Mouse (Mus musculus): Measurements from ENCODE around the gene Hap1. TPM values are rescaled to one million over a fixed set of nuclear protein-coding genes. Genes with fewer than 3 reads are reported as not detected.

Hap1 gene
- 10.6 and 13.4 TPM in 2 replicates for polyA plus RNA-seq (2016; fragmentation: Nextera tagmentation; extraction: Ambion mirVana)

GRCm38 (mm10) chr11:100355972-100356818 lies at the start of gene Hap1:
TSS of gene Hap1 (minus strand) at chr11:100356128.
- H3K27ac ChIP-seq = no peak within 1 kb of the TSS
- no peaks in the 10 kb centered on the region for H3K36me3 ChIP-seq
- no peaks in the 10 kb centered on the region for H3K9me3 ChIP-seq
- H3K4me3 ChIP-seq = peak within 1 kb of the TSS; percentile 56
- peaks cover 16% of the 10 kb centered on the region; the same call in 1 of the 2 replicates for H3K4me1 ChIP-seq
- H3K9ac ChIP-seq = peak within 1 kb of the TSS; percentile 52
- H3K4me2 ChIP-seq (replicated peaks) = peak within 1 kb of the TSS; percentile 97
- peak; percentile 44; the same call in 1 of the 2 replicates for ATAC-seq (ENCODE audit: insufficient number of reproducible peaks, insufficient read depth, low FRiP score, low TSS enrichment)
- 2% methylated on average over 49 of the region's 49 CpGs for WGBS
- peaks cover 62% of the 10 kb centered on the region for H3K27me3 ChIP-seq

- no peak overlapping the region for H3K27ac ChIP-seq
- WGBS = 82% methylated on average over 3 of the region's 3 CpGs
- H3K9me3 ChIP-seq = no peaks in the 10 kb centered on the region
- H3K36me3 ChIP-seq = peaks cover 13% of the 10 kb centered on the region
- ATAC-seq (ENCODE audit: insufficient number of reproducible peaks, insufficient read depth, low FRiP score, low TSS enrichment) = no peak
- no peak overlapping the region for H3K4me3 ChIP-seq
- no peak overlapping the region for H3K4me2 ChIP-seq (replicated peaks)
- peaks cover 16% of the 10 kb centered on the region; the same call in 1 of the 2 replicates for H3K4me1 ChIP-seq
- no peaks in the 10 kb centered on the region for H3K27me3 ChIP-seq
- H3K9ac ChIP-seq = no peak overlapping the region
Observed at GRCm38 (mm10) chr11:100404456-100405074, 48.6 kb upstream of the Hap1 start.

GRCm38 (mm10) chr11:100403445-100404134 lies 47.7 kb upstream of the Hap1 start:
- WGBS = 81% methylated on average over 10 of the region's 10 CpGs
- H3K9me3 ChIP-seq = no peaks in the 10 kb centered on the region
- H3K9ac ChIP-seq = no peak overlapping the region
- ATAC-seq (ENCODE audit: insufficient number of reproducible peaks, insufficient read depth, low FRiP score, low TSS enrichment) = no peak
- peaks cover 17% of the 10 kb centered on the region; the same call in 1 of the 2 replicates for H3K4me1 ChIP-seq
- H3K27ac ChIP-seq = no peak overlapping the region
- no peak overlapping the region for H3K4me3 ChIP-seq
- no peak overlapping the region for H3K4me2 ChIP-seq (replicated peaks)
- H3K27me3 ChIP-seq = no peaks in the 10 kb centered on the region
- peaks cover 4% of the 10 kb centered on the region; the same call in 1 of the 2 replicates for H3K36me3 ChIP-seq

- H3K9ac ChIP-seq = no peak overlapping the region
- H3K4me3 ChIP-seq = no peak overlapping the region
- no peaks in the 10 kb centered on the region for H3K9me3 ChIP-seq
- no peaks in the 10 kb centered on the region for H3K27me3 ChIP-seq
- no peak for ATAC-seq (ENCODE audit: insufficient number of reproducible peaks, insufficient read depth, low FRiP score, low TSS enrichment)
- peaks cover 13% of the 10 kb centered on the region; the same call in 1 of the 2 replicates for H3K4me1 ChIP-seq
- no peak overlapping the region for H3K4me2 ChIP-seq (replicated peaks)
- H3K27ac ChIP-seq = no peak overlapping the region
- 73% methylated on average over 2 of the region's 2 CpGs for WGBS
- H3K36me3 ChIP-seq = peaks cover 4% of the 10 kb centered on the region; the same call in 1 of the 2 replicates
Observed at GRCm38 (mm10) chr11:100402682-100403081, 46.8 kb upstream of the Hap1 start.

- no peak overlapping the region for H3K9ac ChIP-seq
Observed at GRCm38 (mm10) chr11:100402240-100402639, 46.3 kb upstream of the Hap1 start.

GRCm38 (mm10) chr11:100400842-100401241 lies 44.9 kb upstream of the Hap1 start:
- no peak overlapping the region for H3K4me3 ChIP-seq
- no peak overlapping the region for H3K27ac ChIP-seq
- no peaks in the 10 kb centered on the region for H3K9me3 ChIP-seq
- no peak overlapping the region for H3K4me2 ChIP-seq (replicated peaks)
- no peaks in the 10 kb centered on the region for H3K27me3 ChIP-seq
- 76% methylated on average over 6 of the region's 6 CpGs for WGBS
- H3K36me3 ChIP-seq = no peaks in the 10 kb centered on the region
- no peak for ATAC-seq (ENCODE audit: insufficient number of reproducible peaks, insufficient read depth, low FRiP score, low TSS enrichment)
- no peak overlapping the region for H3K9ac ChIP-seq
- H3K4me1 ChIP-seq = peaks cover 21% of the 10 kb centered on the region

More at GRCm38 (mm10) chr11:100402240-100402639, 46.3 kb upstream of the Hap1 start:
- H3K9me3 ChIP-seq = no peaks in the 10 kb centered on the region
- peaks cover 13% of the 10 kb centered on the region; the same call in 1 of the 2 replicates for H3K4me1 ChIP-seq
- H3K4me2 ChIP-seq (replicated peaks) = no peak overlapping the region
- H3K4me3 ChIP-seq = no peak overlapping the region
- H3K27me3 ChIP-seq = no peaks in the 10 kb centered on the region
- no peak overlapping the region for H3K27ac ChIP-seq
- ATAC-seq (ENCODE audit: insufficient number of reproducible peaks, insufficient read depth, low FRiP score, low TSS enrichment) = no peak
- H3K36me3 ChIP-seq = peaks cover 3% of the 10 kb centered on the region; the same call in 1 of the 2 replicates
- WGBS = 28% methylated on average over 6 of the region's 6 CpGs

GRCm38 (mm10) chr11:100399727-100400538 lies 44.0 kb upstream of the Hap1 start:
- Histone ChIP-seq H3K4me1 (peaks cover 30% of the 10 kb centered on the region), H3K27ac (peak overlapping the region; percentile 57), H3K36me3 (no peaks in the 10 kb centered on the region), H3K9ac (peak overlapping the region; percentile 10; the same call in 1 of the 2 replicates), H3K4me3 (no peak overlapping the region), H3K4me2 (replicated peaks) (no peak overlapping the region), H3K27me3 (no peaks in the 10 kb centered on the region), H3K9me3 (no peaks in the 10 kb centered on the region)
- no peak for ATAC-seq (ENCODE audit: insufficient number of reproducible peaks, insufficient read depth, low FRiP score, low TSS enrichment)
- WGBS = 73% methylated on average over 12 of the region's 12 CpGs

- Histone ChIP-seq H3K4me1 (peaks cover 30% of the 10 kb centered on the region), H3K4me3 (no peak overlapping the region), H3K9me3 (no peaks in the 10 kb centered on the region), H3K36me3 (no peaks in the 10 kb centered on the region), H3K27ac (peak overlapping the region; percentile 57; the same call in 1 of the 2 replicates), H3K9ac (peak overlapping the region; percentile 10; the same call in 1 of the 2 replicates), H3K4me2 (replicated peaks) (no peak overlapping the region), H3K27me3 (no peaks in the 10 kb centered on the region)
- ATAC-seq (ENCODE audit: insufficient number of reproducible peaks, insufficient read depth, low FRiP score, low TSS enrichment) = no peak
- 72% methylated on average over 9 of the region's 9 CpGs for WGBS
Observed at GRCm38 (mm10) chr11:100399320-100399719, 43.4 kb upstream of the Hap1 start.

- H3K27ac ChIP-seq = no peak overlapping the region
- no peak overlapping the region for H3K4me3 ChIP-seq
- 95% methylated on average over 7 of the region's 7 CpGs for WGBS
- H3K27me3 ChIP-seq = no peaks in the 10 kb centered on the region
- no peak overlapping the region for H3K9ac ChIP-seq
- H3K9me3 ChIP-seq = no peaks in the 10 kb centered on the region
- no peak for ATAC-seq (ENCODE audit: insufficient number of reproducible peaks, insufficient read depth, low FRiP score, low TSS enrichment)
- H3K4me1 ChIP-seq = peaks cover 30% of the 10 kb centered on the region
- H3K36me3 ChIP-seq = no peaks in the 10 kb centered on the region
- H3K4me2 ChIP-seq (replicated peaks) = no peak overlapping the region
Observed at GRCm38 (mm10) chr11:100398517-100398916, 42.6 kb upstream of the Hap1 start.

- Histone ChIP-seq H3K36me3 (no peaks in the 10 kb centered on the region), H3K4me3 (peak within 1 kb of the TSS; percentile 63), H3K9ac (peak within 1 kb of the TSS; percentile 69), H3K4me2 (replicated peaks) (peak within 1 kb of the TSS; percentile 79), H3K4me1 (peaks cover 30% of the 10 kb centered on the region), H3K27ac (peak within 1 kb of the TSS; percentile 80), H3K27me3 (no peaks in the 10 kb centered on the region), H3K9me3 (no peaks in the 10 kb centered on the region)
- WGBS = 2% methylated on average over 37 of the region's 37 CpGs
- ATAC-seq (ENCODE audit: insufficient number of reproducible peaks, insufficient read depth, low FRiP score, low TSS enrichment) = peak; percentile 97
Observed at GRCm38 (mm10) chr11:100397600-100398389, 41.9 kb upstream of the Hap1 start, which contains the start of gene Jup. TSS of gene Jup (minus strand) at chr11:100397763.

Measured in embryonic facial prominence, embryonic 12.5 days (tissue).